Mouse (Mus musculus) spleen, postnatal 36 days (tissue): ENCODE measurements around the gene Gm49388.
"Not testable (repeated sequence)": the region's sequence is repeated elsewhere in the genome, so short reads cannot be mapped to it uniquely, and the experiment has no call there.

Experiments used
- DNase-seq, 2 experiments: peaks; one replicate each; pipeline ENCODE4 v3.0.0; 2022; ENCODE audit warnings: low spot score in 2 of 2, mixed read lengths in 1 of 2

Gene Gm49388

GRCm38 (mm10) chr7:127802313-127802712 lies 16.9 kb downstream of the Gm49388 start:
- DNase-seq: no peak

DNA sequence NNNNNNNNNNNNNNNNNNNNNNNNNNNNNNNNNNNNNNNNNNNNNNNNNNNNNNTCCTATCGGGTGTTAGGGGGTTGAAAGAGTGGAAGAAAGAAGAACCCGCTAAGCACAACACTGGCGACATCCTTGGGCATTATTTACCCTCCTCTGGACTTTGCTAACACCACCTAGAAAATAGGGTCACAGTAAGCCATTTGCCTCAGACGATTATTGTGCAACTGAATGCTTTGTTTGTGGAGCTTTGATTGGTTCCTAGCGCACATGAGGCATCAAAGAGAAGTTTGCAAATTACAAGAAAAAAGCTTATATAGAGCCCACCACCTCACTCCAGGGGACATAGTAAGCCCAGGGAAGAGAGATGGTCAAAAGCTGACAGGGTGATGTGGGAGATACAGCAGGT lies 23.4 kb downstream of the Gm49388 start:
- DNase-seq: no peak

DNA sequence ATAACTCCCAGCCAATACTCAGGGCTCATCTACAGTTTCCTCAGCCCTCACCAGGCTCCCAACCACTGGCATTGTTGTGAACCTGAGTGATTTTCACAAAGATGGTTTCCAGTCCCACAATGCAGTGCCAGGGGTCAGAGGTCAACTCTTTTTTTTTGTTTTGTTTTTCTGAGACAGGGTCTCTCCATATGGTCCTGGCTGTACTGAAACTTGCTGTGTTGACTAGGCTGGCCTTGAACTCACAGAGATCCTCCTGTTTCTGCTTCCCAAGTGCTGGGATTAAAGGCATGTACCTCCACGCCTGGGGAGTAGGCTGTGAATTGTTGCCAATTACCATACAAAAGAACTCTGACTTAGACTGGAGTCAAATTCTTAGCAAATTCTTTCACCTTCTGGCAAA lies 24.4 kb downstream of the Gm49388 start:
- no peak for DNase-seq

DNA sequence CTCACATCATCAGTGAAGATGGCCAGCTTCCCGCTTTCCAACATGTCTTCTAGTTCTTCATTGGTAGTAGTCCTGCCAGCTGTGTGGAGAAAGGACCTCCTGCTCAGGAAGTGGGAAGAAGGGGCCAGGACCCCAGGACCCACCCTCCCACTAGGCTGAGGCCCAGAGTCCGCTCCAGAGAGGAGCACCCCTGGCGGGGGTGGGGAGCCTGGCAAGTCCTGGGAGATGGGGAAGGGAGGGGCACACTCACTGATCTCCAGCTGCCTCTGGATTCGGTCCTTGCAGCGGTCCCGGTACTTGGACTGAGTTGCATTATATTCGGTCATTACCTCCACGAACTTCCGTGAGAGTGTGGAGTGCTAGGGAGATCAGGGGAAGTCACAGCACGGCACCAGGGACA lies 25.2 kb downstream of the Gm49388 start:
- no peak for DNase-seq

DNA sequence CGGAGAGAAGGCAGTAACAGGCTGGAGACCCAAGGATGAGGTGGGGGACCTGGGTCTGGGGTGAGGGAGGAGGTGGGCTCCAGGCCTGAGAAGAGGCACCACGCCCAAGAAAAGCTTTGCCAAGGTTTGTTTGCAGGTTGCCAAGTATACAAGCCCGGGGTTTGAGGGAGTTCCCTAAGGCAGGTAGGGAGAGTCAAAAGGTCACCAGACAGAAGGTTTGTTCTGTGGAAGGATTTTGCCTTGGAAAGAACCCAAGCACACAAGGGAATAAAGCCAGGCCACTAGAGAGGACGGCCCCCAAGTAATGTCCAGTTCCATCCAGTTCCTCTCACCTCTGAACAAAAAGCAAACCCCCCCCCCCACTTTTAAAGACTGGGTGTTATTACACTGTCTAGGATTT lies 25.8 kb downstream of the Gm49388 start:
- DNase-seq: no peak

DNA sequence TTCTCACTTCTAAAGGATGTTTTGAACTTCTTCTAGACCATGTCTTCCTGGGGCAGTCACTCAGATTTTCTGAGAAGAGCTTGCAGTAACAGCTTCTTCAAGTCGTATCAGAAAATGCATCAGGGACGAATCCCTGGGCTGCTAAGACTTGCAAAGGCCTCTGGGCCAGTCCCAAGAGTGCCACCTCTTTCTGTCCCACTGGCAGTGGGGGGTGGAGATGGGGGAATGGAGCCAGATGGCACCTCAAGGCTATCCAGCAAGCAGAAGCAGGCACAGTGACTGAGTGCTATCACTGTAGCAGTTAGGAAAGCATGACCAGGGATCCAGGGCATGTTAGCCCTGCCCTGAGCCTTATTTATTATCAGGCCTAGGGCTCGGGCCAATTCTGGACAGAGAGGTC lies 26.9 kb downstream of the Gm49388 start:
- DNase-seq: no peak

DNA sequence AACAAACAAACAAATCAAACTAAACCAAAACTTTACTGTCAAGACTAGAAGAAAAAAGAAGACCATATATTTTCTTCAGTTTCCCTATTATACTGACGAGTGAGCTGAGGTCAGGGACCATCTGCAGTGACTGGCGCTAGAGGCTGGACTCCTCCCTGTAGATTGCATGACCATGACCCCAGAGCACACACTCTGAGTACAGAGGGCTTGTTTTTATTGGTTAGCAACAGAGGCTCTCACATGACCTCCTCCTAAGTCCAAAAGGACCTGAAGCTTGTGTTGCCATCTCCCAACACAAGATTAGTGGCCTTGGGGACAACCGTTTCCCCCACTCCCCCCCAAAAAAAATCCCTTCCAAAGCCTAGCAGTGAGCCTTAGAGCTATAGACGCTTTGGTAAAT lies 28.4 kb downstream of the Gm49388 start:
- DNase-seq: no peak

GRCm38 (mm10) chr7:127814241-127814921 lies 29.0 kb downstream of the Gm49388 start:
- no peak for DNase-seq

- no peak for DNase-seq
Measured at GRCm38 (mm10) chr7:127815116-127815665, 29.8 kb downstream of the Gm49388 start.

- DNase-seq: peak; percentile 17
Measured at GRCm38 (mm10) chr7:127815954-127816821, 30.8 kb downstream of the Gm49388 start.

DNA sequence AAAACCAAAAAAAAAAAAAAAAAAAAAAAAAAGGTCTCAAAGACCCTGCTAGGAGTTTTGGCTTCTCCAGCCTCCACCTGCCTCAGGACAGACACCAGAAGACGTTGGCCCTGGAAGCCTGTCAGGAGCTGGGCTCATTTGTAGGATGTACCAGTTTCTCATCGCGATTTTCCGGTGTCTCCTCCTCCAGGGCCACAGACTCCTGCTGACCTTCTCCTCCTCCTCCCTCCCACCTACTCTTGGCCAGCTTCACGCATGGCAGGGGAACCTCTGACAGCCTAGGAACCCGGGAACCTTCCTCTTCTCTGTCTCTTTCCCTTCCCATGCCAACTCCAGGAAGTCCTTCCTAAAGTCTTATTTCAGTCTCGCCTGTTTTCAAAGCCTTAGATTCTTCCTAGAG lies 31.6 kb downstream of the Gm49388 start:
- no peak for DNase-seq

- DNase-seq: no peak
Measured at GRCm38 (mm10) chr7:127817776-127818175, 32.4 kb downstream of the Gm49388 start.

DNA sequence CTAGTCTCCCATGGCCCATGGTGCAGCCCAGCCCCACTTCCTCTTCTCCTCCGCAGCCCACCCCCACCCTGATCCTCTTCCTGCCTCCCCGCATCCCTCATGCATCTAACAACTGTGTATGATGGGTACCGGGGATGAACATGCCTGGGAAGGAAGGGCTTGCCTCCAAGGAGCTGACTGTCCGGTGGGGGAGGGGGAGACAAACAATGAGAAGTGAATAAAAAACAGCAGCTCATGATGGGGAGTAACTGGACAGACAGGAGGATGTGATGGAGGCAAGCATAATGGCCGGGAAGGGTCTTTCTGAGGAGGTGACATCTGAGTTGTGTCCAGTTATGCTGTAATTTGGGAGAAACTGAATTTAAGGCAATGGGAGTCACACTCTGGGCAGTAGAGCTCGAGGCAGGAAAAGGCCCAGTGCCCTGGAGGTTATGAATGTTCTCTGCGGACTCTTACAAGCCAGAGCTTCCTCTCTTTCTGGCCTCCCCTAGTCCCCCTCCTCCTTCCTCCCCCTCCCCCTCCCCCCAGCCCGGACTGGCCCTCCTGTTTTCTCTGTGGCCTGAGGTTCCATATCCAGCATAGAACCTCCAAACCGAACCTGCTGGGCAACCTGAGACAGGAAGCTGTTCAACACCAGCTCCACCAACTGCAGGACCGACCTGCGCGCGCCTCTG lies 35.6 kb downstream of the Gm49388 start:
- DNase-seq: no peak

DNA sequence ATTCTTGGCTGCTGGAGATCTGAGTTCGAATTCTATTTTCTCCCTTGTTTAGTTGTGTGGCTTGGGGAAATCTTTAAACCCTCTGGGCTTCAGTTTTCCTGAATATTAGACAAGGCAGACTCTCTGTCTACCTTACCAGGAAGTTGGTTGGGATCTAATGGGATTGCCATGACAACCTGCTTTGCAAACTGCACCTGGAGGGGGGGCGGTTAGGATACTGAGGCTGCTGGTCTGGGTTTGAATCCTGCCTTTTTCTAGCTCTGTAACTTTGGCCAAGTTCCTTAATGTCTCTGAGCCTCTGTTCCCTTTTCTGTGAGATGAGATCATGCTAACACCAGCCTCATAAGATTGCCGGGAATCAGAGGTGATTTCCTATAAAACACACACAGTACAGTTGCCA lies 37.1 kb downstream of the Gm49388 start:
- no peak for DNase-seq

- DNase-seq: no peak
Measured at GRCm38 (mm10) chr7:127823236-127824171, 38.1 kb downstream of the Gm49388 start.

- no peak for DNase-seq
Measured at GRCm38 (mm10) chr7:127824176-127824871, 38.9 kb downstream of the Gm49388 start, which contains the start of the genes Stx4a and Stx1b. Gene Stx4a, plus strand, starts transcription at chr7:127824294. Gene Stx1b, minus strand, starts transcription at chr7:127824549.

DNA sequence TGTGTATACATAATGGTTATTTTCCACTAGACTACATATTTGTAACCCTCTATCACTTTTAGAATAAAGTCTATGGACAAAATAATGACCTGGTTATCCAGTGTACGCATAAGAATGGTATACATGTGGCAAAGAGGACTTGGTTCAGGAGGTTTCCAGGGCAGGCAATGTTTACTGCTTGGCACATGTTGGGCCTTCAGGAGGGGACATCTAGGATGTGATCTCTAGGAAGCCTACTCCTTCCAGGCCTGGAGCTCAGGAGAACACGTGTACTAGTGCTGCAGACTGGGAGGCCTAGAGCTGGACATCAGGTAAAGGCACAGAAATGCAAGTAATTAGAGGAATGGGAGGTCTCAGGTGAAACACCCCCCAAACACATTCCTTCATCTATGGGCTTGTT lies 50.1 kb downstream of the Gm49388 start:
- DNase-seq: no peak

DNA sequence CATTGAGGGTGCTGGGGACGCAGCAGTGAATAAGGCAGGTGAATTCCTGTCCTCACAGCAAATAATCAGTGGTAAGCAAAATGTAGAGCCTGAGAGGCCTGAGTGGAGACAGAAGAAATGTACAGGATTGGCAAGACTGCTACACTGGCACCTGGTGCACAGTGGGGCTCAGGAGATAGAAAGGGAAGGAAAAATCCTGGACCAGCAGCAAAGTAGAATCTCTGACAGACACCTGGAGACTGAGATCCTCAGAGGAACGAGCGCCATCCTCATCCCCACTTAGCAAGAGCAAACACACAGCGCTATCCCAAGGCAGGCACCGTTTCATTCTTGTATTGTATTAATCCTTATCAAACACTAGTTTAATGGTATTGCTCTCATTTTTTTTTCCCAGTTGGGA lies 52.1 kb downstream of the Gm49388 start:
- no peak for DNase-seq

DNA sequence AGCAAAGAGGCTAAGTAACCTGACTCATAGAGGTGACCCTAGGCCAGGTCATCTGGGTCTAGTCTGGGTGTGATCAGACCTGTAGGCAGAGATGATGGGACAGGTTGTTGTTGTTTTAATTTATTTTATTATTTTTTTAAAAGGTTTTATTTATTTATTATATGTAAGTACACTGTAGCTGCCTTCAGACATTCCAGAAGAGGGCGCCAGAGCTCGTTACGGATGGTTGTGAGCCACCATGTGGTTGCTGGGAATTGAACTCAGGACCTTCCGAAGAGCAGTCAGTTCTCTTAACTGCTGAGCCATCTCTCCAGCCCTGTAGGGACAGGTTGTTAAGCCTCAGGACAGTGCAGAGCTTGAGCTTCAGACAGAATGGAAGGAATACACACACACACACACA lies 52.5 kb downstream of the Gm49388 start:
- DNase-seq: not testable (repeated sequence)

DNA sequence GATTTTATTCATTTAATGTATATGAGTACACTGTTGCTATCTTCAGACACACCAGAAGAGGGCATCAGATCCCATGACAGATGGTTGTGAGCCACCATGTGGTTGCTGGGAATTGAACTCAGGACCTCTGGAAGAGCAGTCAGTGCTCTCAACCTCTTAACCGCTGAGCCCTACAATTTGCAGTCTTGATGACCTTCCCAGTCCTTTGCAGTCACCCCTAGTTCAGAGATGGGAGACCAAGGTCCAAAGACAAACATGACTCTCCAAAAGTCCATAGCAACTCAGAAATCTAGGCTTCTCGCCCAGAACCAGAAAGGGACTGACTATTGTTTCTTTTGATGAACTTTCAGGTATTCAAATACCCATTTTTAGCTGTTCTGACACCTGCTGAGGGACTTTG lies 54.6 kb downstream of the Gm49388 start:
- not testable (repeated sequence) for DNase-seq
